Mouse (Mus musculus): ENCODE data around the gene Dlgap1. TPM values are rescaled to one million over a fixed set of nuclear protein-coding genes. Genes with fewer than 3 reads are reported as not detected.

Gene Dlgap1
- polyA plus RNA-seq, 1 experiment from 2014 or later = 3.5 TPM

DNA sequence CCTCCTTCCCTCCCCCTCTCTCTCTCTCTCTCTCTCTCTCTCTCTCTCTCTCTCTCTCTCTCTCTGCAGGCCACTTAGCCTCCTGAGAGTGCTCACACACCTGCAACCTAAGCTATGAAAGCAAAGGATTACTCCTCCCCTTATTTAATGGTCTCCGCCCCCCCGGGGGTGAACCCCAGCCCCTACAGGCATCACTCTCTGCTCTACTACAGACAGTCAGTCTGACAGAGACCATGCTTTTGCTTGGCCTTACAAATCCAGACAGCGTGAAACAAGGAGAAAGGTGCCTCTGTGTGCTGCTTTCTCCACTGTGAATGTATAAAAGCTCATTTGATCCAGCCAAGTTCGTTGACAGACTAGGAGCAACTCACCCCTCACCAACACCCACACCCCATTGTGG lies 497.5 kb downstream of the Dlgap1 start:
- no peak overlapping the region for H3K9ac ChIP-seq (replicated peaks)
- no peak overlapping the region for H3K4me2 ChIP-seq
- no peaks in the 10 kb centered on the region for H3K27me3 ChIP-seq
- no peak overlapping the region for H3K4me3 ChIP-seq (replicated peaks)
- ATAC-seq (ENCODE audit: insufficient number of reproducible peaks, insufficient read depth, low FRiP score, low TSS enrichment, low read depth) = no peak
- no peaks in the 10 kb centered on the region for H3K4me1 ChIP-seq (replicated peaks)
- H3K27ac ChIP-seq = peak overlapping the region; percentile 59; the same call in 1 of the 2 replicates
- WGBS = 46% methylated on average over 4 of the region's 4 CpGs
- H3K9me3 ChIP-seq = no peaks in the 10 kb centered on the region
- no peaks in the 10 kb centered on the region for H3K36me3 ChIP-seq

DNA sequence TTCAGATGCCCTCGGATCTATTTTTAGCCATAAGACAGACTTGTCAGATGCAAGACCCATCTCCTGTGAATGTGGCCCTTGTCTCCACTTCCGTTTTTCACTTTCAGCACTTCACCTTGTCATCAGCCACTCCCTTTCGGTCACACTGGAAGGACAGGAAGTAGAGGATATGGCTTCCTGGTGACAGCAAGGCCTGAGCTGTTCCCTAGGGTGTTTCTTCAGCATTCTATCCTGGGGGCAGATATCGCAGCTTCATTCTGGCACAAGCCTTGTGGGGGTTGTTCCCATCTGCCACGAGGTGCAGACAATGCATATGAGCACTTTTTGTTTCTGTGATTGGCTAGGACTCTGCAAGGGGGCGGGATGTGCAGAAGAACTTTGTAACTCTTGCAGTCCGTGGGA lies 502.1 kb downstream of the Dlgap1 start:
- no peaks in the 10 kb centered on the region for H3K4me1 ChIP-seq (replicated peaks)
- H3K27ac ChIP-seq = no peak overlapping the region
- H3K36me3 ChIP-seq = no peaks in the 10 kb centered on the region
- no peaks in the 10 kb centered on the region for H3K9me3 ChIP-seq
- H3K27me3 ChIP-seq = no peaks in the 10 kb centered on the region
- no peak overlapping the region for H3K9ac ChIP-seq (replicated peaks)
- no peak for ATAC-seq (ENCODE audit: insufficient number of reproducible peaks, insufficient read depth, low FRiP score, low TSS enrichment, low read depth)
- WGBS = 76% methylated on average over 7 of the region's 7 CpGs
- no peak overlapping the region for H3K4me2 ChIP-seq
- no peak overlapping the region for H3K4me3 ChIP-seq (replicated peaks)

DNA sequence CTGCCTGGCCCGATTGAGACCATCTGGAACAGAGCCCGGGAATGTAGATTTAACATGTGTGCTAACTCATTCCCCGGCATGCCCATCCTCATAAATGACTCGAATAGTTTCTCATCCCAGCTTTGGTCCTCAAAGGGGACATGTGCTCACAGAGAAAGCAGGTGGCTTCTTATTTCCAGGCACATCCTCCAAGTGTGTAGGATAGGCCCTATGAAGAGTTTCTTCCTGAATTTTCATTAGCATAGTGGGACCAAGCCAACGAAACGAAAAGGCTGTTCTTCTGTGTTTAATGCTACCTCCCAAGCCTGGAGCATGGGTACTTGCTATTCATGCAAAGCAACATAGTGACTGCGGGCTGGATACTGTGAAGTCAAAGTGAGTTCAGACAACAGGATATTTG lies 503.3 kb downstream of the Dlgap1 start:
- Histone ChIP-seq H3K4me1 (replicated peaks) (no peaks in the 10 kb centered on the region), H3K27me3 (no peaks in the 10 kb centered on the region), H3K9me3 (no peaks in the 10 kb centered on the region), H3K9ac (replicated peaks) (no peak overlapping the region), H3K4me3 (replicated peaks) (no peak overlapping the region), H3K4me2 (no peak overlapping the region), H3K27ac (no peak overlapping the region), H3K36me3 (no peaks in the 10 kb centered on the region)
- no peak for ATAC-seq (ENCODE audit: insufficient number of reproducible peaks, insufficient read depth, low FRiP score, low TSS enrichment, low read depth)
- 82% methylated on average over 7 of the region's 7 CpGs for WGBS

DNA sequence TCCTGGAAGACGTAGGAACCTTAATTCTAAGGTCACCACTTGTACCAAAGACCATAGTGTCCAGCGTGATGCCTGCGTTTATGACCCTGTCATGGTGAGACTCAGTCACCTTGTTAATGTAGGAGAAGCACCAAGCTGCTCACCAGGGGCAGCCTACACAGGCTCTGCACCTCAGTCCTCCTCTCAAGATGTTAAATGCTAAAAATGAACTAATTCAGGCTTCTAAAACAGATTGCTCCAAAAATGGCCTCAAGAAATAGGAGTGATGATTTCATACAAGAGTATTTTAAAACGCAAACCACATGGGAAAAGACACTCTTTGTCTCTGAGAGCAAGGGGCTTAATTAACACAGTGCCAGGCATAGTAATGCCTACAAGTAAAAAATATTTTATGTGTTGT lies 505.0 kb downstream of the Dlgap1 start:
- no peak for ATAC-seq (ENCODE audit: insufficient number of reproducible peaks, insufficient read depth, low FRiP score, low TSS enrichment, low read depth)
- Histone ChIP-seq H3K36me3 (no peaks in the 10 kb centered on the region), H3K9ac (replicated peaks) (no peak overlapping the region), H3K27me3 (no peaks in the 10 kb centered on the region), H3K27ac (no peak overlapping the region), H3K4me3 (replicated peaks) (no peak overlapping the region), H3K4me1 (replicated peaks) (no peaks in the 10 kb centered on the region), H3K9me3 (no peaks in the 10 kb centered on the region), H3K4me2 (no peak overlapping the region)
- 76% methylated on average over 4 of the region's 4 CpGs for WGBS

DNA sequence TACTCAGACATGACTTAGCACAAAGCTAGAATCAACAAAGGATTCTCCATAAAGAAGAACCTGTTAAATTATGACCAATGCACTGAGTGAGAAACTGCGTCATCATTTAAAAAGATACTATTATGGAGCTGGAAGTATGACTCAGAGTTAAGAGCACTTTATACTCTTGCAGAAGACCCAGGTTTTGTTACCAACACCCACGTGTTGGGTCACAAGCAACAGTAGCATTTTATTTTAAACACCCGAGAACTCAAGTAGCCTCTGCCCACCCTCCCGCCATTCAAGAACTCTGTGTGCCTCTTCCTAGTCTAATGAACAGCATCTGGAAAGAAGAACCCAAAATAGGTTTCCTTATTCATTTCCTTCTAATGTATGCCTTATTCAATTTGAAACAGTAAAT lies 514.8 kb downstream of the Dlgap1 start:
- no peak overlapping the region for H3K4me3 ChIP-seq (replicated peaks)
- no peak overlapping the region for H3K27ac ChIP-seq
- 83% methylated on average over 4 of the region's 4 CpGs for WGBS
- no peak for ATAC-seq (ENCODE audit: insufficient number of reproducible peaks, insufficient read depth, low FRiP score, low TSS enrichment, low read depth)
- no peak overlapping the region for H3K4me2 ChIP-seq
- H3K27me3 ChIP-seq = no peaks in the 10 kb centered on the region
- H3K36me3 ChIP-seq = no peaks in the 10 kb centered on the region
- no peaks in the 10 kb centered on the region for H3K9me3 ChIP-seq
- no peaks in the 10 kb centered on the region for H3K4me1 ChIP-seq (replicated peaks)
- H3K9ac ChIP-seq (replicated peaks) = no peak overlapping the region

DNA sequence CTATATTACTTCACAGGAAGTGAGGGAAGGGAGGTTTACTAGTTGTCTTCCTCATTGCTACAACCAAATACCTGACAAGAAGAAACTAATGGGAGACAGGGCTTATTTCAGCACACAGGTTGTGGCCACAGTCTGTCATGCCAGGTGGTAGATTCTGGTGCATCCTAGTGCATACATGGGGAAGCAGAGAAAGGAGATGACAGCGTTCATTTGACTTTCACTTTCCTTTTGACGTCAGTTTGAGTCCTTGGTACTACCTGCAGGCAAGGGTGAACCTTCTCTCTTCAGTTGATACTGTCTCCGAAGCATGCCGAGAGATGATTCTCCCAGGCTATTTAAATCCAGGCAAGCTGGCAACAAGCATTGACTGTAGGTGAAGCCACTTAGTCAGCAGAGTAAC lies 516.8 kb downstream of the Dlgap1 start:
- Histone ChIP-seq H3K27ac (no peak overlapping the region), H3K4me3 (replicated peaks) (no peak overlapping the region), H3K4me1 (replicated peaks) (no peaks in the 10 kb centered on the region), H3K9ac (replicated peaks) (no peak overlapping the region), H3K36me3 (no peaks in the 10 kb centered on the region), H3K9me3 (no peaks in the 10 kb centered on the region), H3K27me3 (no peaks in the 10 kb centered on the region), H3K4me2 (no peak overlapping the region)
- ATAC-seq (ENCODE audit: insufficient number of reproducible peaks, insufficient read depth, low FRiP score, low TSS enrichment, low read depth) = no peak
- WGBS = 90% methylated on average over 4 of the region's 4 CpGs

DNA sequence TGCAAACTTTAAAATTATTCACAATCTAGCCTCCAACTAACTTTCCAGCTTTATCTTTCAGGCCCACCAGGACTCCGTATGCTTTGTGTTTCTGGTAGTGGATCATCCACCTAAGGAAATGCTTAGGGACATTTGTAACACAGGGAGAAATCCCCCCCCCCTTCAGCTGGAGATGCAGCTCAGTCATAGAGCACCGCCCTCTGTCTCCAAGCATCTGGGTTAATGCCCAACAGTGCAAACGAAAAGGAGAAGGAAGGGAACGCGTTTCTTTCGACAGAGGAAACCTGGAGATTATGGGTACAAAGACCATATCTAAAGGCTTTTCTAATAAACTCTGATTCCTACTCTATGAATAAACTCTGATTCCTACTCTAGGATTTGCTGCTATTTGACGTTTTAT lies 517.4 kb downstream of the Dlgap1 start:
- no peak overlapping the region for H3K9ac ChIP-seq (replicated peaks)

DNA sequence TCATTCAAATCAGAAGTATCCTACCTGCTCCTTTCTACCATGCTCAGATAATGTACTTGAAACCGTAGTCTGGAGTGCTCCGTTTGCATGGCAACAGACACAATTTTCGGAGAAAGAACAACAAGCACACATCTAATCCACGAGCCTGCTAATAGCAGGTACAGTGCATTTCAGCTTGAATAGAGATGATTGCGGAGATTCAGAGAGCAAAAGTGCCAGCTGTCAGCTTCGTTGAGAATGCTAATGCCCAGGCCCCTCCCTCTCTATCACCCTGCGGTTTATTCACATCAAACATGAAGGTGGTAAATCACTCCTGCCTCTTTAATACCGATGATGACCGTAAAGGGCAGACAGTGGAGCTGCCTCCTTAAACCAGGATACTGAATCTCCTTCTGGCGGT lies 518.0 kb downstream of the Dlgap1 start:
- Histone ChIP-seq H3K4me3 (replicated peaks) (no peak overlapping the region), H3K27me3 (no peaks in the 10 kb centered on the region), H3K27ac (no peak overlapping the region), H3K4me2 (no peak overlapping the region), H3K36me3 (no peaks in the 10 kb centered on the region), H3K4me1 (replicated peaks) (no peaks in the 10 kb centered on the region), H3K9ac (replicated peaks) (no peak overlapping the region), H3K9me3 (no peaks in the 10 kb centered on the region)
- ATAC-seq (ENCODE audit: insufficient number of reproducible peaks, insufficient read depth, low FRiP score, low TSS enrichment, low read depth) = no peak
- 84% methylated on average over 10 of the region's 10 CpGs for WGBS

More for the DNA sequence above, 517.4 kb downstream of the Dlgap1 start:
- 75% methylated on average over 7 of the region's 7 CpGs for WGBS
- no peaks in the 10 kb centered on the region for H3K4me1 ChIP-seq (replicated peaks)
- no peak overlapping the region for H3K4me3 ChIP-seq (replicated peaks)
- no peaks in the 10 kb centered on the region for H3K36me3 ChIP-seq
- no peaks in the 10 kb centered on the region for H3K27me3 ChIP-seq
- no peaks in the 10 kb centered on the region for H3K9me3 ChIP-seq
- H3K4me2 ChIP-seq = no peak overlapping the region
- ATAC-seq (ENCODE audit: insufficient number of reproducible peaks, insufficient read depth, low FRiP score, low TSS enrichment, low read depth) = no peak
- no peak overlapping the region for H3K27ac ChIP-seq

DNA sequence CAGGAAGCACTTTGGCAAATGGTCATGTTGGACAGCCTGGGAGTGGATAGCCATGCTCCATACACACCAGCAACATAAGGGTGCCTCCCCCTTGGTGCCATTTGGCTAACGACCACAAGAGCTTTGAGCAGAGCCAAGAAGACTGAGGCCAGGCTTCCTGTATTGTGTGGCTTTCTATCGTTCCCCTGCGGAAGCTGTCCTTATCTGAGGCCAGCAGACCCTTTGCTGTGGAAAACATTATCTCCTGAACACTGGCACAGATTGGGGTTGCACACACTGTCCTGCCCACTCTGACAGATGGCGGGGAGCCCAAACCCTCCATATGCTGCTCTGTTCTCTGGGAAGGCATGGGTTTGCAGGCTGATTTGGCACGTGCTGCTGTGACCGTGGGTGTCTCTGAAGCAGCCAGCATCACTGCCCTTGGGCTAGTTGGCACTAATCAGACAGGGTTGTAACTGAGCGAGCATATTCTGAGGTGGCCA lies 520.0 kb downstream of the Dlgap1 start:
- H3K4me2 ChIP-seq = no peak overlapping the region
- H3K9me3 ChIP-seq = no peaks in the 10 kb centered on the region
- no peak overlapping the region for H3K4me3 ChIP-seq (replicated peaks)
- no peaks in the 10 kb centered on the region for H3K27me3 ChIP-seq
- no peaks in the 10 kb centered on the region for H3K4me1 ChIP-seq (replicated peaks)
- WGBS = 72% methylated on average over 7 of the region's 7 CpGs
- no peaks in the 10 kb centered on the region for H3K36me3 ChIP-seq
- H3K9ac ChIP-seq (replicated peaks) = no peak overlapping the region
- no peak overlapping the region for H3K27ac ChIP-seq
- ATAC-seq (ENCODE audit: insufficient number of reproducible peaks, insufficient read depth, low FRiP score, low TSS enrichment, low read depth) = no peak

DNA sequence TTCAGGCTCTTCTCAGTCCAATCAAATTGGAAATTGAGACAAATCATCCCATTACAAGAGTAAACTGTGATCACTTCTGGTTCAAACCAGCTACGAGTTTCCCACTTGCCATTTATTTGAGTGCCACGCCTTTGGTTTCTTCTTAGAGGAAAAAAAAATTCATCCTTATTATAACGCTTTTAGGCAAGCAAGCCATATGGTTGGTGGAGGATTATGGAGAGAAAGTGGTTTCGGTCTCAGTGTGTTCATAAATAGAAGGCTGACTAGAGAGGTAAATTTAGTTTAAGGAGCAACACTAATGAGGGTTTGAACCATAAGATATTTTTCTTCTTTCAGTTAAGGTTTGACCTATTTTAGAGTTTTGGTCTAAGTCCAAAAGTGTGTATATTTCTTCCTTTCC lies 522.7 kb downstream of the Dlgap1 start:
- H3K9me3 ChIP-seq = no peaks in the 10 kb centered on the region
- no peaks in the 10 kb centered on the region for H3K27me3 ChIP-seq
- no peak for ATAC-seq (ENCODE audit: insufficient number of reproducible peaks, insufficient read depth, low FRiP score, low TSS enrichment, low read depth)

DNA sequence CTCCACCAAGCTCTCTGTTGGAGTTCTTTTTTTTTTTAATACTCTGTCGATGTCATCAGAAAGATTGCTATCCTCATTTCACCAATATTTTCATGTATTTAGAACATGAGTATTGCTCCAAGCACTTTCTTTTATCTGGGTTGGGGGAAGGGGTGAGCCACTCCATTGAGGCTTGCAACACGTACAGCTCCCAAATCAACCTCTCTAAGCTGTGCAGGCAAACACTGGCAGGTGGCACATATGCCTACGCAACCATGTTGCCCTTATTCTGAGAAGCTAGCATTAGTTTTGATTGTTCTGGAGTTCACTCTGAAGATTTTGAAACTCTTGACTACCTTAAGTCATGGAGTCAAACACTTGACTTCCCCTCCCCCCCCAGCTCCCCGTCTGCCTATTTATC lies 525.5 kb downstream of the Dlgap1 start:
- 88% methylated on average over 4 of the region's 4 CpGs for WGBS
- H3K9me3 ChIP-seq = no peaks in the 10 kb centered on the region
- H3K27me3 ChIP-seq = no peaks in the 10 kb centered on the region
- H3K36me3 ChIP-seq = no peaks in the 10 kb centered on the region
- H3K9ac ChIP-seq (replicated peaks) = no peak overlapping the region
- no peaks in the 10 kb centered on the region for H3K4me1 ChIP-seq (replicated peaks)
- ATAC-seq (ENCODE audit: insufficient number of reproducible peaks, insufficient read depth, low FRiP score, low TSS enrichment, low read depth) = no peak
- no peak overlapping the region for H3K4me2 ChIP-seq
- no peak overlapping the region for H3K4me3 ChIP-seq (replicated peaks)
- no peak overlapping the region for H3K27ac ChIP-seq

More for the DNA sequence above, 522.7 kb downstream of the Dlgap1 start:
- Histone ChIP-seq H3K9ac (replicated peaks) (no peak overlapping the region), H3K36me3 (no peaks in the 10 kb centered on the region), H3K4me1 (replicated peaks) (no peaks in the 10 kb centered on the region), H3K4me2 (no peak overlapping the region), H3K27ac (no peak overlapping the region), H3K4me3 (replicated peaks) (no peak overlapping the region)
- WGBS = 80% methylated on average over 4 of the region's 4 CpGs

DNA sequence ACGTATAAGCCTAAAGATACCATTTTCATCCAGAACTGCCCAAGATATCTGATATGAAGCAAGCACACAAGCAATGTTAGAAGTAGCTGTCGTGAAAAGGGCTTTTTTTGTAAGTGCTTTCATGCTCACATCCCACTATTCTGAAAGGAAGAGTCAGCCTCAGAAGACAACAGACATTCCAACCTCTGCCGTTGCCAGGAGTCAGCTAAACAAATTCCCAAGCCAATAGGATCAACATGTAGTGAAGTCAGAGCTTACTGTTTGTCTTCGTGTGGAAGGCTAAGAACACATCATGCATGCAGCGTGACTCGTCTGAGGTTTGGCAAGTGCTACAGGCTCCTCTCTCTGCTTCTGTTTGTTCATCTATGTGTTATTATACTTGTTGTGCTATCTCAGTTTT lies 529.4 kb downstream of the Dlgap1 start:
- Histone ChIP-seq H3K36me3 (no peaks in the 10 kb centered on the region), H3K4me2 (no peak overlapping the region), H3K4me1 (replicated peaks) (no peaks in the 10 kb centered on the region), H3K4me3 (replicated peaks) (no peak overlapping the region), H3K27ac (no peak overlapping the region), H3K9me3 (no peaks in the 10 kb centered on the region), H3K9ac (replicated peaks) (no peak overlapping the region), H3K27me3 (no peaks in the 10 kb centered on the region)
- no peak for ATAC-seq (ENCODE audit: insufficient number of reproducible peaks, insufficient read depth, low FRiP score, low TSS enrichment, low read depth)
- 88% methylated on average over 6 of the region's 6 CpGs for WGBS

Measured in limb, embryonic 12.5 days (tissue).